Mouse (Mus musculus): ENCODE results near the gene Mrgprf.

DNA sequence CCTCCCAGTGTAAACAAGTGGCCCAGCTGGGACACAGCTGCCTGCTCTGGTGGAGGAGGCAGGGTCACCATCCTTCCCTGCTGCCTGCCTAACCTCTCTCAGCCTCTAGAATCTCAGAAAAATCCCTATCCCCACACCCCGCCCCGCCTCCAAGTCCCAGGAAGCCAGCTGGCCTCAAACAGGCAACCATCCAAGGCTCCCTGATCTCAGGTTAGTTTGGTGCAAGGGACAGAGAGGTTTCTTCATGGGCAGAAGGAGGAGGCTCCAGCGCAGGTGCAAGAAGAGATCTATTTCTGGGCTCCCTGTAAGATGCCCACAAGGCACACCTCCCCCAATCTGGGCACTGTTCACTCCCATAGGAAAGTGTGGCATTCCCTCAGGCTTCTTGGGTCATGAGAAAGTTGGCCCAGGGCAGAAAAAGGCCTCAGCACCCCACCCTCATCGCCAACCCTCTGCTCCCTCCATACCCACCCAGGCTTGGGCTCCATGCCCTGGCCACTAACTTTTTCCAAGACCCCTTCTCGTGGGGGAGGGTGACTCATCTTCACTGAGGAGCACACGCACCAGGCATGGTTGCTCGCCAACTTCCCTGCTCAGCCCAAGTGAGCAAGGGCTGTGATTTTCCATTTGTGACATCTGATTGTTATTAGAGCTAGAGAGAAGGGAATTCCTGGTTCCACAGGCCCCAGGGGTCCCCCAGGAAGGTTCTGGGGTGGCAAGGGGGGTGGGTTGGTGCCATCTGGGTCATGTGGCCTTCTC lies 887 bp upstream of the Mrgprf start:
- TF ChIP-seq CTCF (conservative IDR thresholded peaks at IDR 0.05; ENCODE audit: low read length) (no peak), POU5F1 (IDR thresholded peaks at IDR 0.05; ENCODE audit: borderline replicate concordance, low read length) (no peak), NANOG (IDR thresholded peaks at IDR 0.05; ENCODE audit: borderline replicate concordance, low read length) (no peak)

All from E14TG2a.4 (cell line).